8 mouse cellular contexts compared by ENCODE assay signal in genomic region chr16:43502339-43503009, GRCm38 (mm10).
A peak's percentile ranks its signal among the peaks of the same experiment; 100 is the strongest.
DNase-seq lines count a peak whose midpoint lies in the region; ATAC-seq and TF ChIP-seq lines count a peak whose summit lies in the region.

No protein-coding gene starts in this region.

- peak overlapping the region; percentile 90 for H3K4me2 ChIP-seq in kidney, embryonic 16.5 days (replicated peaks; ENCODE audit: low read depth, low read length)
- peak overlapping the region; percentile 84 for H3K4me2 ChIP-seq in heart, embryonic 16.5 days (ENCODE audit: low read depth, low read length)
- peak overlapping the region; percentile 60 for H3K4me2 ChIP-seq in midbrain, embryonic 15.5 days

- H3K36me3 ChIP-seq in kidney, embryonic 16.5 days (ENCODE audit: insufficient read depth, low read length): no peaks in the 10 kb centered on the region
- no peaks in the 10 kb centered on the region for H3K36me3 ChIP-seq in heart, embryonic 16.5 days (ENCODE audit: control insufficient read depth, insufficient read depth)
- H3K36me3 ChIP-seq in midbrain, embryonic 15.5 days (replicated peaks): no peaks in the 10 kb centered on the region

- no peaks in the 10 kb centered on the region for H3K9me3 ChIP-seq in kidney, embryonic 16.5 days (ENCODE audit: low read length)
- H3K9me3 ChIP-seq in heart, embryonic 16.5 days (replicated peaks; ENCODE audit: control insufficient read depth, low read length): no peaks in the 10 kb centered on the region
- H3K9me3 ChIP-seq in midbrain, embryonic 15.5 days: no peaks in the 10 kb centered on the region

- ATAC-seq in kidney, embryonic 16.5 days (ENCODE audit: low FRiP score, low TSS enrichment): no peak
- ATAC-seq in heart, embryonic 16.5 days (replicated peaks; ENCODE audit: extremely low read depth, insufficient read depth, low FRiP score): no peak
- ATAC-seq in midbrain, embryonic 15.5 days (replicated peaks): no peak
- no peak for ATAC-seq in activated CD4-positive, CD25-positive, alpha-beta regulatory T cell, adult 4 months

- H3K27ac ChIP-seq in kidney, embryonic 16.5 days (ENCODE audit: low read length): peak overlapping the region; percentile 24; the same call in 1 of the 2 replicates
- peak overlapping the region; percentile 96 for H3K27ac ChIP-seq in cortical plate, adult 2 months (ENCODE audit: insufficient read depth, low read length)
- H3K27ac ChIP-seq in heart, embryonic 16.5 days (ENCODE audit: low read length): peak overlapping the region; percentile 89
- peak overlapping the region; percentile 85 for H3K27ac ChIP-seq in midbrain, embryonic 15.5 days

- peak overlapping the region; percentile 71 for H3K9ac ChIP-seq in kidney, embryonic 16.5 days (replicated peaks; ENCODE audit: low read length)
- H3K9ac ChIP-seq in heart, embryonic 16.5 days (ENCODE audit: low read length): peak overlapping the region; percentile 82
- peak overlapping the region; percentile 50 for H3K9ac ChIP-seq in midbrain, embryonic 15.5 days

- TF ChIP-seq POLR2A in cortical plate, adult 2 months (IDR thresholded peaks at IDR 0.05; ENCODE audit: extremely low read depth, insufficient read depth, low read length): no peak

- no peaks in the 10 kb centered on the region for H3K27me3 ChIP-seq in kidney, embryonic 16.5 days (ENCODE audit: insufficient read depth, low read length)
- no peaks in the 10 kb centered on the region for H3K27me3 ChIP-seq in heart, embryonic 16.5 days (ENCODE audit: control insufficient read depth, insufficient read depth, low read length)
- H3K27me3 ChIP-seq in midbrain, embryonic 15.5 days (replicated peaks): no peaks in the 10 kb centered on the region

- no peak for DNase-seq in kidney, adult 11 months
- DNase-seq in spleen, postnatal 14 days (ENCODE audit: low spot score in 2 of 2): no peak
- DNase-seq in adrenal gland, postnatal 36 days: no peak

- peaks cover 42% of the 10 kb centered on the region for H3K4me1 ChIP-seq in kidney, embryonic 16.5 days (ENCODE audit: insufficient read depth, low read length)
- no peaks in the 10 kb centered on the region; the same call in 1 of the 2 replicates for H3K4me1 ChIP-seq in cortical plate, adult 2 months (ENCODE audit: control insufficient read depth, insufficient read depth, low read length)
- H3K4me1 ChIP-seq in heart, embryonic 16.5 days (ENCODE audit: control insufficient read depth, insufficient read depth, low read length): peaks cover 35% of the 10 kb centered on the region
- peaks cover 39% of the 10 kb centered on the region for H3K4me1 ChIP-seq in midbrain, embryonic 15.5 days

- TF ChIP-seq CTCF in cortical plate, adult 2 months (IDR thresholded peaks at IDR 0.05; ENCODE audit: extremely low read depth, insufficient read depth, low read length): no peak

- H3K4me3 ChIP-seq in kidney, embryonic 16.5 days (ENCODE audit: low read length): peak overlapping the region; percentile 52
- peak overlapping the region; percentile 66; the same call in 1 of the 2 replicates for H3K4me3 ChIP-seq in cortical plate, adult 2 months (ENCODE audit: insufficient read depth, low read length)
- peak overlapping the region; percentile 60 for H3K4me3 ChIP-seq in heart, embryonic 16.5 days (ENCODE audit: low read length)
- H3K4me3 ChIP-seq in midbrain, embryonic 15.5 days: peak overlapping the region; percentile 49

- WGBS in kidney, embryonic 16.5 days: 37% methylated on average over 12 of the region's 12 CpGs
- 55% methylated on average over 12 of the region's 12 CpGs for WGBS in heart, embryonic 16.5 days
- 18% methylated on average over 12 of the region's 12 CpGs for WGBS in midbrain, embryonic 15.5 days

Comparison
In these comparisons a context has a peak if more than half of its experiments do, and no peak if none do; other contexts are left out.
1. H3K27ac ChIP-seq: peak in every context shown above with its lines; median percentile 96 in cortical plate, adult 2 months; 89 in heart, embryonic 16.5 days; 85 in midbrain, embryonic 15.5 days; 24 in kidney, embryonic 16.5 days.